Mouse (Mus musculus): ENCODE measurements at regions not wholly inside any gene's neighbourhood (a gene's known extent, or its start where the extent isn't known, plus 50 kb on each side); places are given as distances from the start of the nearest gene placed in this dataset.

DNA sequence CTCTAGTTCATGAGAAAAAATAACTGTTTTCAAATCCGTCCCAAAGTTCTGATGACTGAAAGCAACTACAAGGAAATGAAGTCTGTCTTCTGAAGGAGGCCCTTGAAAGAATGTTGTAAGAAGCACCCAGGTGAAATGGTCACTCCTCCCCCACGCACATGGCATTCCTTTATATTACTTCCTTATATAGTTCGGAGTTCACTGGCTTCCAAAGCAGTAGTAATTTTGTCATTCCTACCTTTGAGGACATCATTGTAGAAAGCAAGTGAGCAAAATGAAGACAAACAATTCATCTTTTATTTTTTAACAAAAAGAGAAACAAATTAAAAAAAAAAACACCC lies 115.1 kb downstream of the Bmp2 start:
- Histone ChIP-seq H3K4me1 (ENCODE audit: control insufficient read depth, insufficient read depth, low read length) (no peaks in the 10 kb centered on the region), H3K27ac (ENCODE audit: low read depth, low read length) (no peak overlapping the region), H3K9me3 (replicated peaks; ENCODE audit: control insufficient read depth, low read length) (0 out of 2 replicates have a peak, but pooled peaks cover 2% of the 10 kb centered on the region), H3K4me3 (ENCODE audit: low read depth, low read length) (no peak overlapping the region), H3K9ac (ENCODE audit: low read depth, low read length) (no peak overlapping the region), H3K4me2 (no peak overlapping the region), H3K36me3 (ENCODE audit: control insufficient read depth, insufficient read depth, low read length) (no peaks in the 10 kb centered on the region), H3K27me3 (ENCODE audit: control insufficient read depth, insufficient read depth, low read length) (no peaks in the 10 kb centered on the region)
- no peak for ATAC-seq (replicated peaks; ENCODE audit: insufficient number of reproducible peaks, low FRiP score, low TSS enrichment)
- WGBS (ENCODE audit: insufficient replicate concordance), result 78% methylated on average over 3 of the region's 3 CpGs

- no peak for ATAC-seq (replicated peaks; ENCODE audit: insufficient number of reproducible peaks, low FRiP score, low TSS enrichment)
- H3K9me3 ChIP-seq (replicated peaks; ENCODE audit: control insufficient read depth, low read length), result 0 out of 2 replicates have a peak, but pooled peaks cover 2% of the 10 kb centered on the region
- H3K27ac ChIP-seq (ENCODE audit: low read depth, low read length), result no peak overlapping the region
- no peak overlapping the region for H3K9ac ChIP-seq (ENCODE audit: low read depth, low read length)
- H3K4me3 ChIP-seq (ENCODE audit: low read depth, low read length), result no peak overlapping the region
- H3K36me3 ChIP-seq (ENCODE audit: control insufficient read depth, insufficient read depth, low read length), result no peaks in the 10 kb centered on the region
- no peak overlapping the region for H3K4me2 ChIP-seq
- WGBS (ENCODE audit: insufficient replicate concordance), result 52% methylated on average over 2 of the region's 2 CpGs
- H3K27me3 ChIP-seq (ENCODE audit: control insufficient read depth, insufficient read depth, low read length), result no peaks in the 10 kb centered on the region
- no peaks in the 10 kb centered on the region for H3K4me1 ChIP-seq (ENCODE audit: control insufficient read depth, insufficient read depth, low read length)
Measured at GRCm38 (mm10) chr2:133669821-133670220, 117.9 kb downstream of the Bmp2 start.

DNA sequence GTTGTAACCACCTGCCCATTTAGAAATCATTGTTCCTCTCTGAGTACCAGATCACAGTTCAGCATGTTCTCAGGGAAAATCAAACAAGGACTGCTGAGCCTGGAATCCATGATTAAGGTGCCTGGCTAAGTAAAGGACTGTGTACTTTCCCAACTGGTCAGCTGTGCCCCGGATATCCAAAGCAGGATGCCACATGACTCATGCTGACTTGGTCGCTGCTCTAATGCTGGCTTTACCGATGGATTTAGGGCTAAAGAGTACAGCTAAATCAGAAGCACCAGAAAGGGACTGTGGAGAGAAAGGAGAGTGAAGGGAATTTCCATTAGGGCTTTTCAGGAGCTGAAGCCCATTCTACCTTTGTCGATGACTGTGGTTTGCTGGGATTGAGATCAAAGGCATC lies 119.6 kb downstream of the Bmp2 start:
- H3K27me3 ChIP-seq (ENCODE audit: control insufficient read depth, insufficient read depth, low read length), result no peaks in the 10 kb centered on the region
- WGBS (ENCODE audit: insufficient replicate concordance), result 71% methylated on average over 4 of the region's 4 CpGs

DNA sequence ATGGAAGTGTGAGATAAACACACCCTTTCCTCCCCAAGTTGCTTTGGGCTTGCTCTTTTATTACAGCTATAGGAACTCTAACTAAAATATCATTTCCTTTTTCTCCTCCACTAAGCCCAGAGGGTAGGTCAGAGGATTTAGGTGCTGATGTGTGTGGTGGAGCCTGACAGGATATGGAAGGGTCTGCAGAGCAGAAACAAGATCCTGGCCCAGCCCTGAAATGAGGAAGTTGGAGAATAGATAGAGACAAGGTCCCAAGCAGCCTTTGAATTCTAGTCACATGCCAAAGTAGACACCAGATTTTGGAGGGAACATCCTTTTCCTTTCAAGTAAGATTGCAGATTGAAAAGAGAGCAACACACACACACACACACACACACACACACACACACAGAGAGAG lies 132.4 kb downstream of the Bmp2 start:
- H3K27ac ChIP-seq (ENCODE audit: low read depth, low read length), result no peak overlapping the region
- no peaks in the 10 kb centered on the region for H3K36me3 ChIP-seq (ENCODE audit: control insufficient read depth, insufficient read depth, low read length)
- no peaks in the 10 kb centered on the region for H3K27me3 ChIP-seq (ENCODE audit: control insufficient read depth, insufficient read depth, low read length)
- no peaks in the 10 kb centered on the region for H3K9me3 ChIP-seq (replicated peaks; ENCODE audit: control insufficient read depth, low read length)
- H3K9ac ChIP-seq (ENCODE audit: low read depth, low read length), result no peak overlapping the region
- no peak overlapping the region for H3K4me2 ChIP-seq
- no peaks in the 10 kb centered on the region for H3K4me1 ChIP-seq (ENCODE audit: control insufficient read depth, insufficient read depth, low read length)
- ATAC-seq (replicated peaks; ENCODE audit: insufficient number of reproducible peaks, low FRiP score, low TSS enrichment), result no peak
- no peak overlapping the region for H3K4me3 ChIP-seq (ENCODE audit: low read depth, low read length)

More for the DNA sequence above, 119.6 kb downstream of the Bmp2 start:
- H3K27ac ChIP-seq (ENCODE audit: low read depth, low read length), result no peak overlapping the region
- H3K4me3 ChIP-seq (ENCODE audit: low read depth, low read length), result no peak overlapping the region
- 0 out of 2 replicates have a peak, but pooled peaks cover 2% of the 10 kb centered on the region for H3K9me3 ChIP-seq (replicated peaks; ENCODE audit: control insufficient read depth, low read length)
- ATAC-seq (replicated peaks; ENCODE audit: insufficient number of reproducible peaks, low FRiP score, low TSS enrichment), result no peak
- no peak overlapping the region for H3K4me2 ChIP-seq
- no peaks in the 10 kb centered on the region for H3K36me3 ChIP-seq (ENCODE audit: control insufficient read depth, insufficient read depth, low read length)
- H3K4me1 ChIP-seq (ENCODE audit: control insufficient read depth, insufficient read depth, low read length), result no peaks in the 10 kb centered on the region
- H3K9ac ChIP-seq (ENCODE audit: low read depth, low read length), result no peak overlapping the region

- Histone ChIP-seq H3K9ac (ENCODE audit: low read depth, low read length) (no peak overlapping the region), H3K4me3 (ENCODE audit: low read depth, low read length) (no peak overlapping the region), H3K4me1 (ENCODE audit: control insufficient read depth, insufficient read depth, low read length) (no peaks in the 10 kb centered on the region), H3K27ac (ENCODE audit: low read depth, low read length) (no peak overlapping the region), H3K27me3 (ENCODE audit: control insufficient read depth, insufficient read depth, low read length) (no peaks in the 10 kb centered on the region), H3K9me3 (replicated peaks; ENCODE audit: control insufficient read depth, low read length) (no peaks in the 10 kb centered on the region), H3K4me2 (no peak overlapping the region), H3K36me3 (ENCODE audit: control insufficient read depth, insufficient read depth, low read length) (no peaks in the 10 kb centered on the region)
- ATAC-seq (replicated peaks; ENCODE audit: insufficient number of reproducible peaks, low FRiP score, low TSS enrichment), result peak; percentile 88
- WGBS (ENCODE audit: insufficient replicate concordance), result 53% methylated on average over 7 of the region's 7 CpGs
Measured at GRCm38 (mm10) chr2:133688121-133688787, 136.3 kb downstream of the Bmp2 start.

DNA sequence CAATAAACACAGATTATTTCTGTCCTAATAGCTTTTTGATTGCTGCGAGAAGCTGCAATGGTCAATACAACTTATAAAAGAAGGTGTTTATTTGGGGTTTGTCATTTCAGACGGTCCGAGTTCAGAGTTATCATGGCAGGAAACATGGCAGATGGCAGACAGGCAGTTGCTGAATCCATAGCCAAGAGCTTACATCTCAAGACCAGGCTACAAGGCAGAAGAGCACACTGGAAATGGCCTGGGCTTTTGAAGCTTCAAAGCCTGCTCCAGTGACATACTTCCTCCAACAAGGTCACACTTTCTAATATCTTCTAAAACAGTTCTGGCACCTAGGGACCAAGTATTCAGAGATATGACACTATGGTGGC lies 136.8 kb downstream of the Bmp2 start:
- H3K9me3 ChIP-seq (replicated peaks; ENCODE audit: control insufficient read depth, low read length), result no peaks in the 10 kb centered on the region
- H3K4me3 ChIP-seq (ENCODE audit: low read depth, low read length), result no peak overlapping the region
- WGBS (ENCODE audit: insufficient replicate concordance), result 70% methylated on average over 3 of the region's 3 CpGs
- no peaks in the 10 kb centered on the region for H3K36me3 ChIP-seq (ENCODE audit: control insufficient read depth, insufficient read depth, low read length)
- H3K4me1 ChIP-seq (ENCODE audit: control insufficient read depth, insufficient read depth, low read length), result no peaks in the 10 kb centered on the region
- ATAC-seq (replicated peaks; ENCODE audit: insufficient number of reproducible peaks, low FRiP score, low TSS enrichment), result no peak
- H3K27ac ChIP-seq (ENCODE audit: low read depth, low read length), result no peak overlapping the region
- H3K4me2 ChIP-seq, result no peak overlapping the region
- no peaks in the 10 kb centered on the region for H3K27me3 ChIP-seq (ENCODE audit: control insufficient read depth, insufficient read depth, low read length)
- H3K9ac ChIP-seq (ENCODE audit: low read depth, low read length), result no peak overlapping the region

- Histone ChIP-seq H3K27me3 (ENCODE audit: control insufficient read depth, insufficient read depth, low read length) (no peaks in the 10 kb centered on the region), H3K4me3 (ENCODE audit: low read depth, low read length) (no peak overlapping the region), H3K9ac (ENCODE audit: low read depth, low read length) (no peak overlapping the region), H3K36me3 (ENCODE audit: control insufficient read depth, insufficient read depth, low read length) (no peaks in the 10 kb centered on the region), H3K4me2 (no peak overlapping the region), H3K9me3 (replicated peaks; ENCODE audit: control insufficient read depth, low read length) (no peaks in the 10 kb centered on the region), H3K27ac (ENCODE audit: low read depth, low read length) (no peak overlapping the region), H3K4me1 (ENCODE audit: control insufficient read depth, insufficient read depth, low read length) (no peaks in the 10 kb centered on the region)
- 67% methylated on average over 8 of the region's 8 CpGs for WGBS (ENCODE audit: insufficient replicate concordance)
- no peak for ATAC-seq (replicated peaks; ENCODE audit: insufficient number of reproducible peaks, low FRiP score, low TSS enrichment)
Measured at GRCm38 (mm10) chr2:133708735-133709584, 157.0 kb downstream of the Bmp2 start.

DNA sequence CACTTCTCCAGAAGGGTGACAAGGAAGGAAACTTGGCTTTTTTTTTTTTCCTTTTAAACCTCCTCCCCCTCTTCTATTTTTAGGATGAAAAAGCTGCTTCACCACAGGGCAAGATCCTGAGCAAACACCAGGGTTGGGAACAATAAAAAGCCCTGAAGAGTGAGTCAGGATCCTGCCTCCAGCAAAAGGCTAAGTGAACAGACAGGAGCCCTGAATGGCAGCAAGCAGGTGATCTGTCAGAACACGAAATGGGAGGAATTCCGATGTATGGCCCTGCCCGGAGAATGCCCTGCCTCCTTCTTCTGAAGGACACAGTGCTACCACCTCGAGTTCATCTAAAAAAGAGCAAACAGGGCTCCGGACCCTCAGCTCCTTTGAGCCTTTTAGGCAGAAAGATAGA lies 164.3 kb downstream of the Bmp2 start:
- no peak for ATAC-seq (replicated peaks; ENCODE audit: insufficient number of reproducible peaks, low FRiP score, low TSS enrichment)
- Histone ChIP-seq H3K9me3 (replicated peaks; ENCODE audit: control insufficient read depth, low read length) (no peaks in the 10 kb centered on the region), H3K9ac (ENCODE audit: low read depth, low read length) (no peak overlapping the region), H3K27ac (ENCODE audit: low read depth, low read length) (no peak overlapping the region), H3K4me2 (no peak overlapping the region), H3K36me3 (ENCODE audit: control insufficient read depth, insufficient read depth, low read length) (no peaks in the 10 kb centered on the region), H3K4me1 (ENCODE audit: control insufficient read depth, insufficient read depth, low read length) (0 out of 2 replicates have a peak, but pooled peaks cover 3% of the 10 kb centered on the region), H3K4me3 (ENCODE audit: low read depth, low read length) (no peak overlapping the region), H3K27me3 (ENCODE audit: control insufficient read depth, insufficient read depth, low read length) (no peaks in the 10 kb centered on the region)
- WGBS (ENCODE audit: insufficient replicate concordance), result 64% methylated on average over 5 of the region's 5 CpGs

- Histone ChIP-seq H3K4me3 (ENCODE audit: low read depth, low read length) (no peak overlapping the region), H3K36me3 (ENCODE audit: control insufficient read depth, insufficient read depth, low read length) (no peaks in the 10 kb centered on the region), H3K9me3 (replicated peaks; ENCODE audit: control insufficient read depth, low read length) (no peaks in the 10 kb centered on the region), H3K4me1 (ENCODE audit: control insufficient read depth, insufficient read depth, low read length) (0 out of 2 replicates have a peak, but pooled peaks cover 3% of the 10 kb centered on the region), H3K27ac (ENCODE audit: low read depth, low read length) (no peak overlapping the region), H3K4me2 (no peak overlapping the region), H3K9ac (ENCODE audit: low read depth, low read length) (no peak overlapping the region), H3K27me3 (ENCODE audit: control insufficient read depth, insufficient read depth, low read length) (no peaks in the 10 kb centered on the region)
- no peak for ATAC-seq (replicated peaks; ENCODE audit: insufficient number of reproducible peaks, low FRiP score, low TSS enrichment)
- 66% methylated on average over 2 of the region's 2 CpGs for WGBS (ENCODE audit: insufficient replicate concordance)
Measured at GRCm38 (mm10) chr2:133717076-133717475, 165.1 kb downstream of the Bmp2 start.
